Mouse (Mus musculus) limb, embryonic 15.5 days (tissue): Measurements from ENCODE around the gene Dctd. TPM values are rescaled to one million over a fixed set of nuclear protein-coding genes. Genes with fewer than 3 reads are reported as not detected.

Source experiments
- ATAC-seq: fragments of 200-750 bp; cut with Nextera tagmentation; 2 replicates; pipeline ENCODE4 v1.8.0; 2017; ENCODE audit warnings: low read depth, moderate TSS enrichment; ENCODE audit not compliant: insufficient number of reproducible peaks, low FRiP score, low TSS enrichment
- H3K27ac ChIP-seq: fragments of 300-500 bp; sonication (generic); 2 replicates; pipeline ENCODE4 v1.5.1; 2015; ENCODE audit warnings: moderate library complexity, mild to moderate bottlenecking, inconsistent platforms
- H3K27me3 ChIP-seq: fragments of 300-500 bp; sonication (generic); 2 replicates; pipeline ENCODE4 v1.6.1; 2015; ENCODE audit warnings: inconsistent platforms
- H3K36me3 ChIP-seq: fragments of 300-500 bp; sonication (generic); 2 replicates; pipeline ENCODE4 v1.6.1; 2015; ENCODE audit warnings: inconsistent platforms
- H3K4me1 ChIP-seq: fragments of 300-500 bp; sonication (generic); 2 replicates; pipeline ENCODE4 v1.6.1; 2015; ENCODE audit warnings: inconsistent platforms
- H3K4me2 ChIP-seq: fragments of 300-500 bp; sonication (generic); 2 replicates; pipeline ENCODE4 v1.6.1; 2015; ENCODE audit warnings: mild to moderate bottlenecking, inconsistent platforms
- H3K4me3 ChIP-seq: fragments of 300-500 bp; sonication (generic); 2 replicates; pipeline ENCODE4 v1.5.1; 2015; ENCODE audit warnings: mild to moderate bottlenecking, inconsistent platforms
- H3K9ac ChIP-seq: fragments of 300-500 bp; sonication (generic); 2 replicates; pipeline ENCODE4 v1.6.1; 2015; ENCODE audit warnings: inconsistent platforms
- H3K9me3 ChIP-seq: fragments of 300-500 bp; sonication (generic); 2 replicates; pipeline ENCODE4 v1.6.1; 2016; ENCODE audit warnings: inconsistent platforms
- WGBS: fragments of 180-500 bp; shearing (Covaris S2); methylation state at CpG from one replicate; pipeline ENCODE4 v1.1.7; 2015; 5-methylcytosine and 5-hydroxymethylcytosine counted together
- polyA plus RNA-seq: library from polyadenylated mRNA; unstranded; fragments of >200 nt; fragmentation: Nextera tagmentation; extraction: Ambion mirVana; gene quantifications from 2 replicates; pipeline ENCODE4 v1.2.1, GENCODE M21; 2015

The Dctd gene
- polyA plus RNA-seq, 1 experiment from 2014 or later = 30.0 TPM

DNA sequence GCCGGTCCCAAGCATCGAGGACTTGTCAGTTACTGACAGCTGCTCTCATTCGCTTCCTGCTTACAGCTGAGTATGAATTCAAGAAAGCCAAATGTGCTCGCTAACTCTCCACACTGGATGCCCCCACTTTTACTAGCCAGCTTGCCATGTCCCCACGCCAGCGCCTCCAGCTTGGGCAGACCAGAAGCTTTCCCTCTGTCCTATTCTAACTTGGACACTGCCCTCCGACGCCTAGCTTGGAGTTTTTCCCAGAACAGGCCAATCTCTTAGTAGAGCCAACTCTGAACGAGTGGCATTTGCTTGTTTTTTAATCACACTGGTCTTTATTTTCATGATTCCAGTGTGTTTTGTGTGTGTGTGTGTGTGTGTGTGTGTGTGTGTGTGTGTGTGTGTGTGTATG, 100.3 kb downstream of the Dctd start:
- WGBS = 95% methylated on average over 9 of the region's 9 CpGs
- Histone ChIP-seq H3K27me3 (no peaks in the 10 kb centered on the region), H3K27ac (no peak overlapping the region), H3K36me3 (no peaks in the 10 kb centered on the region), H3K4me2 (no peak overlapping the region), H3K4me1 (no peaks in the 10 kb centered on the region), H3K9me3 (no peaks in the 10 kb centered on the region), H3K9ac (no peak overlapping the region), H3K4me3 (no peak overlapping the region)
- no peak for ATAC-seq

- 72% methylated on average over 3 of the region's 3 CpGs for WGBS
- no peak overlapping the region for H3K9ac ChIP-seq
- no peak overlapping the region for H3K27ac ChIP-seq
- no peak overlapping the region for H3K4me2 ChIP-seq
- no peaks in the 10 kb centered on the region for H3K27me3 ChIP-seq
- ATAC-seq = no peak
- no peaks in the 10 kb centered on the region for H3K9me3 ChIP-seq
- H3K4me1 ChIP-seq = no peaks in the 10 kb centered on the region
- H3K4me3 ChIP-seq = no peak overlapping the region
- H3K36me3 ChIP-seq = no peaks in the 10 kb centered on the region
Observed at GRCm38 (mm10) chr8:48202632-48203031, 103.7 kb downstream of the Dctd start.

Other genes starting within 250 kb of the Dctd start
- gene Wwc2, start 108.2 kb upstream of the Dctd start, polyA plus RNA-seq = 9.4 and 11.9 TPM in 2 replicates